Mouse (Mus musculus) midbrain, embryonic 16.5 days (tissue): ENCODE data around the gene Bicral. TPM values are rescaled to one million over a fixed set of nuclear protein-coding genes. Genes with fewer than 3 reads are reported as not detected.

Experiments
- ATAC-seq: fragments of 200-750 bp; cut with Nextera tagmentation; 2 replicates; pipeline ENCODE4 v1.8.0; 2017; ENCODE audit warnings: moderate TSS enrichment
- H3K27ac ChIP-seq: fragments of 300-500 bp; sonication (generic); 2 replicates; pipeline ENCODE4 v1.5.1; 2014; ENCODE audit warnings: mild to moderate bottlenecking, low read length, mixed read lengths
- H3K27me3 ChIP-seq: fragments of 300-500 bp; sonication (generic); 2 replicates; pipeline ENCODE4 v1.6.1; 2014; ENCODE audit warnings: low read depth, low read length, mixed read lengths; ENCODE audit not compliant: control insufficient read depth, insufficient read depth
- H3K36me3 ChIP-seq: fragments of 300-500 bp; sonication (generic); 2 replicates; pipeline ENCODE4 v1.6.1; 2014; ENCODE audit warnings: mild to moderate bottlenecking, low read length, moderate library complexity, mixed read lengths; ENCODE audit not compliant: control insufficient read depth, insufficient read depth
- H3K4me1 ChIP-seq: fragments of 300-500 bp; sonication (generic); 2 replicates; pipeline ENCODE4 v1.6.1; 2014; ENCODE audit warnings: mild to moderate bottlenecking, low read length, mixed read lengths; ENCODE audit not compliant: control insufficient read depth, insufficient read depth
- H3K4me2 ChIP-seq: fragments of 300-500 bp; sonication (generic); 2 replicates; pipeline ENCODE4 v1.6.1; 2014; ENCODE audit warnings: mild to moderate bottlenecking, low read length, mixed read lengths
- H3K4me3 ChIP-seq: fragments of 300-500 bp; sonication (generic); 2 replicates; pipeline ENCODE4 v1.5.1; 2014; ENCODE audit warnings: low read depth, mild to moderate bottlenecking, low read length, moderate library complexity, mixed read lengths
- H3K9ac ChIP-seq: fragments of 300-500 bp; sonication (generic); 2 replicates; pipeline ENCODE4 v1.6.1; 2014; ENCODE audit warnings: low read depth, low read length, mixed read lengths
- H3K9me3 ChIP-seq: fragments of 300-500 bp; sonication (generic); replicated peaks from 2 replicates; pipeline ENCODE4 v1.6.1; 2014; ENCODE audit warnings: mild to moderate bottlenecking, low read length, mixed read lengths; ENCODE audit not compliant: control insufficient read depth, poor library complexity, severe bottlenecking
- WGBS: fragments of 180-500 bp; shearing (Covaris S2); extraction: QIAGEN DNeasy Blood & Tissue Kit; methylation state at CpG from one replicate; pipeline ENCODE4 v1.1.7; 2014; 5-methylcytosine and 5-hydroxymethylcytosine counted together
- polyA plus RNA-seq: library from polyadenylated mRNA; unstranded; fragments of >200 nt; fragmentation: Nextera tagmentation; extraction: Ambion mirVana; gene quantifications from 2 replicates; pipeline ENCODE4 v1.2.1, GENCODE M21; 2015

The Bicral gene
- polyA plus RNA-seq, 1 experiment from 2014 or later: 9.5 TPM

- peak within 1 kb of the TSS; percentile 69 for H3K4me3 ChIP-seq
- no peaks in the 10 kb centered on the region for H3K9me3 ChIP-seq
- 2% methylated on average over 44 of the region's 44 CpGs for WGBS
- peak within 1 kb of the TSS; percentile 83 for H3K4me2 ChIP-seq
- peak; percentile 97 for ATAC-seq
- peaks cover 7% of the 10 kb centered on the region for H3K4me1 ChIP-seq
- H3K27me3 ChIP-seq: no peaks in the 10 kb centered on the region
- peak within 1 kb of the TSS; percentile 81 for H3K9ac ChIP-seq
- H3K36me3 ChIP-seq: peaks cover 22% of the 10 kb centered on the region
- peak within 1 kb of the TSS; percentile 88 for H3K27ac ChIP-seq
These were observed 75.7 kb downstream of the Bicral start, which contains the start of gene Rpl7l1 for GRCm38 (mm10) chr17:46782341-46783221. Gene Rpl7l1, minus strand, starts transcription at chr17:46782672.

GRCm38 (mm10) chr17:46781876-46782275, 76.4 kb downstream of the Bicral start:
- no peaks in the 10 kb centered on the region for H3K9me3 ChIP-seq
- H3K27me3 ChIP-seq: no peaks in the 10 kb centered on the region
- peak overlapping the region; percentile 81 for H3K9ac ChIP-seq
- peaks cover 27% of the 10 kb centered on the region for H3K36me3 ChIP-seq
- peak overlapping the region; percentile 83 for H3K4me2 ChIP-seq
- peaks cover 7% of the 10 kb centered on the region for H3K4me1 ChIP-seq
- WGBS: 4% methylated on average over 11 of the region's 11 CpGs
- no peak for ATAC-seq
- H3K4me3 ChIP-seq: peak overlapping the region; percentile 69
- H3K27ac ChIP-seq: peak overlapping the region; percentile 88

GRCm38 (mm10) chr17:46776087-46776486, 82.2 kb downstream of the Bicral start:
- peaks cover 16% of the 10 kb centered on the region for H3K4me1 ChIP-seq
- no peak overlapping the region for H3K9ac ChIP-seq
- peaks cover 27% of the 10 kb centered on the region for H3K36me3 ChIP-seq
- WGBS: 88% methylated on average over 3 of the region's 3 CpGs
- H3K4me3 ChIP-seq: no peak overlapping the region
- H3K9me3 ChIP-seq: no peaks in the 10 kb centered on the region
- ATAC-seq: no peak
- H3K4me2 ChIP-seq: no peak overlapping the region
- no peaks in the 10 kb centered on the region for H3K27me3 ChIP-seq
- H3K27ac ChIP-seq: no peak overlapping the region

- no peak overlapping the region for H3K4me2 ChIP-seq
- H3K27ac ChIP-seq: no peak overlapping the region
- H3K4me1 ChIP-seq: peaks cover 15% of the 10 kb centered on the region
- H3K36me3 ChIP-seq: peaks cover 21% of the 10 kb centered on the region
- ATAC-seq: no peak
- no peak overlapping the region for H3K4me3 ChIP-seq
- no peaks in the 10 kb centered on the region for H3K27me3 ChIP-seq
- H3K9me3 ChIP-seq: no peaks in the 10 kb centered on the region
- 92% methylated on average over 9 of the region's 9 CpGs for WGBS
- H3K9ac ChIP-seq: no peak overlapping the region
These were observed 83.2 kb downstream of the Bicral start for GRCm38 (mm10) chr17:46775070-46775469.

GRCm38 (mm10) chr17:46774131-46774472, 84.2 kb downstream of the Bicral start:
- WGBS: 29% methylated on average over 2 of the region's 2 CpGs
- Histone ChIP-seq H3K27me3 (no peaks in the 10 kb centered on the region), H3K27ac (no peak overlapping the region), H3K9me3 (no peaks in the 10 kb centered on the region), H3K4me2 (peak overlapping the region; percentile 91; the same call in 1 of the 2 replicates), H3K36me3 (peaks cover 17% of the 10 kb centered on the region), H3K4me1 (peaks cover 15% of the 10 kb centered on the region), H3K9ac (no peak overlapping the region), H3K4me3 (no peak overlapping the region)
- ATAC-seq: no peak

- Histone ChIP-seq H3K9me3 (no peaks in the 10 kb centered on the region), H3K27me3 (no peaks in the 10 kb centered on the region), H3K4me1 (peaks cover 15% of the 10 kb centered on the region), H3K36me3 (peaks cover 11% of the 10 kb centered on the region), H3K27ac (peak overlapping the region; percentile 82), H3K4me3 (peak overlapping the region; percentile 85), H3K9ac (peak overlapping the region; percentile 87), H3K4me2 (peak overlapping the region; percentile 91)
- WGBS: 8% methylated on average over 19 of the region's 20 CpGs
- ATAC-seq: 0 out of 2 replicates have a peak, but pooled peaks have one; percentile 9
These were observed 84.8 kb downstream of the Bicral start for GRCm38 (mm10) chr17:46773278-46774130.

GRCm38 (mm10) chr17:46772404-46773277, 85.6 kb downstream of the Bicral start, which contains the start of gene 2310039H08Rik:
Gene 2310039H08Rik, plus strand, starts transcription at chr17:46772635.
- H3K9ac ChIP-seq: peak within 1 kb of the TSS; percentile 87
- H3K4me3 ChIP-seq: peak within 1 kb of the TSS; percentile 85
- WGBS: under 1% methylated on average over 50 of the region's 50 CpGs
- H3K9me3 ChIP-seq: no peaks in the 10 kb centered on the region
- peaks cover 6% of the 10 kb centered on the region for H3K36me3 ChIP-seq
- peak; percentile 94 for ATAC-seq
- H3K27ac ChIP-seq: peak within 1 kb of the TSS; percentile 82
- H3K27me3 ChIP-seq: no peaks in the 10 kb centered on the region
- peak within 1 kb of the TSS; percentile 91 for H3K4me2 ChIP-seq
- H3K4me1 ChIP-seq: peaks cover 15% of the 10 kb centered on the region

- Histone ChIP-seq H3K36me3 (no peaks in the 10 kb centered on the region), H3K4me3 (peak overlapping the region; percentile 85), H3K27ac (peak overlapping the region; percentile 82), H3K9ac (peak overlapping the region; percentile 87), H3K4me2 (peak overlapping the region; percentile 91), H3K9me3 (no peaks in the 10 kb centered on the region), H3K27me3 (no peaks in the 10 kb centered on the region), H3K4me1 (peaks cover 15% of the 10 kb centered on the region)
- WGBS: 6% methylated on average over 5 of the region's 5 CpGs
- ATAC-seq: peak; percentile 43; the same call in 1 of the 2 replicates
These were observed 86.3 kb downstream of the Bicral start for GRCm38 (mm10) chr17:46772038-46772403.
